Mouse (Mus musculus): Measurements from ENCODE around the gene Sdhc. TPM values are rescaled to one million over a fixed set of nuclear protein-coding genes. Genes with fewer than 3 reads are reported as not detected.

The Sdhc gene
- total and polyA plus RNA-seq, 3 experiments: 40.5 to 225 (median 158) TPM

DNA sequence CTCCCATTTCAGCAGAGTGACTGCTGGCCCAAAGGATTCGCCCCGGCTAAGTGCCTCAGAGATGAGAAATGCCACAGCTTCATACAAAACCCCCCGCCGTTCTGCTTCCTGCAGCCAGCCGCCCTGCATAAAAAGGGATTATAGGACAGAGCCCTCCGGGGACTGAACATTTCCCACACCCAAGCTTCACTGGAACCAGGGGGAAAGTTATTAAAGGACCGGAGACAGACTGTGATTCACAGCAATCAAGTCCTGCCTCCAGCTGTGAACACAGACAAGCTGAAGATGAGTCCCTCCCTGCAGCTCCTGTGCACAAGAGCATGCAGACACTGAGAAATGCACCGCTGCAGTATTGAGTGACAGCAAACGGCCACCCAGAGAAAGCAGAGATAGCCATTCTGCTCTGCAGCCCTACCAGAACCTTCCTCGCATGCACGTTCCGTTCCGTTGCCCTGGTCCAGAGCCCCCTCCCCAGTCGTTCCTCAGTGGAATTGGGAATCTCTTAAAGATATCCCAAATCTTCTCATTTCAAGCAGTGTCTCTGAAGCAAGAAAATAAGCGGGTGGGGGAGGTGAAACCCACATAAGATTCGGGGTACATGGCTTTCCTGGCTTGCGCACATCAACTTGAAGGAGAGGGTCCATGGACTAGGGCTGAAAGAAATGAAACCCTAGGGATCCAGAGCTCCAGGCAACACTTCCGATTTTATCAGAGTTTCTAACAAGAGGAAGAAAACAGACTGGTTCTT, 42.9 kb upstream of the Sdhc start:
- H3K27me3 ChIP-seq (ENCODE audit: insufficient read depth, low read length): peaks cover 37% of the 10 kb centered on the region
- TF ChIP-seq POLR2AphosphoS5 (IDR thresholded peaks at IDR 0.05; ENCODE audit: insufficient replicate concordance, low read depth, low read length): no peak
- TF ChIP-seq GATA2 (IDR thresholded peaks at IDR 0.05; ENCODE audit: borderline replicate concordance, low read depth, low read length): no peak
- TF ChIP-seq TAL1 (conservative IDR thresholded peaks at IDR 0.05; ENCODE audit: low read depth, low read length): no peak
- TF ChIP-seq GATA1 (IDR thresholded peaks at IDR 0.05; ENCODE audit: borderline replicate concordance, low read length): no peak
- TF ChIP-seq CTCF (IDR thresholded peaks at IDR 0.05; ENCODE audit: low read depth, low read length): no peak
- H3K4me3 ChIP-seq (ENCODE audit: low read depth, low read length): no peak overlapping the region
- ATAC-seq (ENCODE audit: extremely low read depth, insufficient number of reproducible peaks, low FRiP score, poor library complexity, severe bottlenecking) (no peak), DNase-seq (ENCODE audit: low spot score) (no peak)
- no peaks in the 10 kb centered on the region for H3K36me3 ChIP-seq (replicated peaks)
- H3K4me1 ChIP-seq (ENCODE audit: insufficient read depth, low read depth, low read length): peaks cover 4% of the 10 kb centered on the region; the same call in 1 of the 2 replicates
- no peaks in the 10 kb centered on the region for H3K9me3 ChIP-seq (replicated peaks)

DNA sequence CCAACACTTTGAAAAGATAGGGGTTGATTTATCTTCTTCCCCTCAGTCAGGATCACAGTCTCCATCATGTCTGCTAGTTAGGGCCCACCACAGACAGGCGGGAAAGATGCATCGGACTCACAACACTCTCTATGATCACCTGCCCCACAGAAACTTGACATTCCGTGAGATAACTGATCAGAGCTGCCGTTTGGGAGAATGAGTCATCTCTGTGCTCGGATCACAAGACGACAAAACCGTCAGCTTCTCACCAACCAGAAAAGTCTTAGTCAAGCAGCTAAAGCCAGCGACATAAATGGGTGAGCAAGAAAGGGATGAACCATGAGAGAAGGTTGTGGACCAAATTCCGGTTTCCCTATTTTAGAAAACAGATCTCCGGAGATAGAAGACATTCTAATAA, 41.9 kb upstream of the Sdhc start:
- Histone ChIP-seq H3K4me3 (ENCODE audit: low read depth, low read length) (no peak overlapping the region), H3K4me1 (ENCODE audit: insufficient read depth, low read depth, low read length) (peaks cover 4% of the 10 kb centered on the region; the same call in 1 of the 2 replicates), H3K36me3 (replicated peaks) (no peaks in the 10 kb centered on the region), H3K27me3 (ENCODE audit: insufficient read depth, low read length) (peaks cover 37% of the 10 kb centered on the region), H3K9me3 (replicated peaks) (no peaks in the 10 kb centered on the region)
- DNase-seq (ENCODE audit: low spot score): no peak
- TF ChIP-seq GATA1 (IDR thresholded peaks at IDR 0.05; ENCODE audit: borderline replicate concordance, low read length) (no peak), POLR2AphosphoS5 (IDR thresholded peaks at IDR 0.05; ENCODE audit: insufficient replicate concordance, low read depth, low read length) (no peak), TAL1 (conservative IDR thresholded peaks at IDR 0.05; ENCODE audit: low read depth, low read length) (no peak), CTCF (IDR thresholded peaks at IDR 0.05; ENCODE audit: low read depth, low read length) (no peak), GATA2 (IDR thresholded peaks at IDR 0.05; ENCODE audit: borderline replicate concordance, low read depth, low read length) (no peak)
- no peak for ATAC-seq (ENCODE audit: extremely low read depth, insufficient number of reproducible peaks, low FRiP score, poor library complexity, severe bottlenecking)

DNA sequence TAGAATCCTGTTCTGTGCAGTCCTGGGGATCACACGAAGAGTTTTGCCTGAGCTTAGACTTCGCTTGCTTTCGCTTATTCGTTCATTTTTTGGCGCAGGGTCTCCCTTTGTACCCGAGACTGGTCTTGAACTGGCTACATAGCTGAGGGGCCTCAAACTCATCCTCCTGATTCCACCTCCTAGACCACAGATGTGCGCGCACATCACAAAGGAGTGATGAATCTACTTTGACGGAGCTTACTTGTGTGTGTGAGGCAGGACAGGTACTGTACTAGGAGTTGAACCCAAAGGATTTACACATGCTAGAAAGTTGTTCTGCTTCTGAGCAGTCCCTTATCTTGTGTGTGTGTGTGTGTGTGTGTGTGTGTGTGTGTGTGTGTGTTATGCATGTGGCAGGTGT, 40.4 kb upstream of the Sdhc start:
- DNase-seq (ENCODE audit: low spot score) (no peak), ATAC-seq (ENCODE audit: extremely low read depth, insufficient number of reproducible peaks, low FRiP score, poor library complexity, severe bottlenecking) (no peak)
- H3K36me3 ChIP-seq (replicated peaks): no peaks in the 10 kb centered on the region
- H3K4me1 ChIP-seq (ENCODE audit: insufficient read depth, low read depth, low read length): peaks cover under 1% of the 10 kb centered on the region; the same call in 1 of the 2 replicates
- H3K9me3 ChIP-seq (replicated peaks): no peaks in the 10 kb centered on the region
- H3K27me3 ChIP-seq (ENCODE audit: insufficient read depth, low read length): peaks cover 33% of the 10 kb centered on the region
- TF ChIP-seq TAL1 (conservative IDR thresholded peaks at IDR 0.05; ENCODE audit: low read depth, low read length) (no peak), POLR2AphosphoS5 (IDR thresholded peaks at IDR 0.05; ENCODE audit: insufficient replicate concordance, low read depth, low read length) (no peak), GATA2 (IDR thresholded peaks at IDR 0.05; ENCODE audit: borderline replicate concordance, low read depth, low read length) (no peak), GATA1 (IDR thresholded peaks at IDR 0.05; ENCODE audit: borderline replicate concordance, low read length) (no peak), CTCF (IDR thresholded peaks at IDR 0.05; ENCODE audit: low read depth, low read length) (no peak)
- no peak overlapping the region for H3K4me3 ChIP-seq (ENCODE audit: low read depth, low read length)

DNA sequence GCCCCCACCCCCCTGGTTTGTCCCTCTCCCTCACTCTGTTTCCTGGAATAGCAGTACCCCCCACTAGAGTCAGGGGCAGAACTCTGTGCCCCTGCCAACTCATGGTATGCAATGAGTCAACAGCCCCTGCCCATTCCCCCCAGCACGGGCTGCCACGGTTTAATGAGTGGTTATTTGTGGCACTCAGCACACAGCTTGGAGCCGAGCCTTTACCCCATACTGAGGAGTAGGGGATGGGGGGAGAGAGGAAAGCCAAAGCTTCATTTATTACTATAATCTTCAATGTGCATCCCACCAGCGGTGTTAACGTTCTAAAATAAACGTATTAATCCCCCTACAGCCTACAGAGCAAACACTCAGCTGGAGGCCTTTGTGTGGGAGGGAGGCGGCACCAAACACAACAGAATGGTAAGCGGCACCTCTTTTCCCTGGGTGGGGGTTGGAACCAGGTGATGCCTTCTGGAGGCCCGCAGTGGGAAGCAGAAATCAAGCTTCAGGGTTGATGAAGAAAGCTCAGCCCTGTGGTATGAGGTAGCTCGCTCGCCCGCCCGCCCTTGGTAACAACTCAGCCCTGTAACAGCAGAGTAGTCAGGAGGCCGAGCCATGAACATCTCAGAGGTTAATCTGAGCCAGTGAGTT, 39.2 kb upstream of the Sdhc start:
- H3K4me3 ChIP-seq (ENCODE audit: low read depth, low read length): no peak overlapping the region
- ATAC-seq (ENCODE audit: extremely low read depth, insufficient number of reproducible peaks, low FRiP score, poor library complexity, severe bottlenecking): no peak
- H3K4me1 ChIP-seq (ENCODE audit: insufficient read depth, low read depth, low read length): no peaks in the 10 kb centered on the region
- no peaks in the 10 kb centered on the region for H3K36me3 ChIP-seq (replicated peaks)
- peaks cover 31% of the 10 kb centered on the region for H3K27me3 ChIP-seq (ENCODE audit: insufficient read depth, low read length)
- TF ChIP-seq GATA2 (IDR thresholded peaks at IDR 0.05; ENCODE audit: borderline replicate concordance, low read depth, low read length) (no peak), CTCF (IDR thresholded peaks at IDR 0.05; ENCODE audit: low read depth, low read length) (no peak), TAL1 (conservative IDR thresholded peaks at IDR 0.05; ENCODE audit: low read depth, low read length) (no peak), POLR2AphosphoS5 (IDR thresholded peaks at IDR 0.05; ENCODE audit: insufficient replicate concordance, low read depth, low read length) (no peak), GATA1 (IDR thresholded peaks at IDR 0.05; ENCODE audit: borderline replicate concordance, low read length) (no peak)
- DNase-seq (ENCODE audit: low spot score): no peak
- no peaks in the 10 kb centered on the region for H3K9me3 ChIP-seq (replicated peaks)

DNA sequence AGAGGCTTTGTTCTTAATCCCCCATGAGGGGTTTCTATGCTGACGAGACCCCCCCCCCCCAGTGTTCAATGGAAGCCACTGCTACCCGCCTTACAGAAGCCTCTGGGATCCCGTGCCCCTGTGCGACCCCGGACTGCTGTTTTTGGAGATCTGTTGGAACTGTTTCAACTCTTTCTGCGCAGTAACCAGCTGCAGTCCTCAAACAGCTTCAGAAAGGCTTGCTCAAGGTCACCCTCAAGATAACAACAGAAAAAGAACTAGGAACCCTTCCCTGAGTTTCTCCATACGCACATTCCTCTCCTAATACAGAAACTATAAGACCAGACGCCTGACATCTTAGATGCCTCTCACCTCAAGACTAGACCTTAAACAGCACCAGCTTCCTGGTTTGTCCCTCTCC, 38.6 kb upstream of the Sdhc start:
- Histone ChIP-seq H3K9me3 (replicated peaks) (no peaks in the 10 kb centered on the region), H3K36me3 (replicated peaks) (no peaks in the 10 kb centered on the region), H3K4me3 (ENCODE audit: low read depth, low read length) (no peak overlapping the region), H3K4me1 (ENCODE audit: insufficient read depth, low read depth, low read length) (no peaks in the 10 kb centered on the region), H3K27me3 (ENCODE audit: insufficient read depth, low read length) (peaks cover 26% of the 10 kb centered on the region)
- no peak for DNase-seq (ENCODE audit: low spot score)
- TF ChIP-seq GATA2 (IDR thresholded peaks at IDR 0.05; ENCODE audit: borderline replicate concordance, low read depth, low read length): no peak
- TF ChIP-seq CTCF (IDR thresholded peaks at IDR 0.05; ENCODE audit: low read depth, low read length): no peak
- TF ChIP-seq TAL1 (conservative IDR thresholded peaks at IDR 0.05; ENCODE audit: low read depth, low read length): no peak
- TF ChIP-seq POLR2AphosphoS5 (IDR thresholded peaks at IDR 0.05; ENCODE audit: insufficient replicate concordance, low read depth, low read length): no peak
- no peak for TF ChIP-seq GATA1 (IDR thresholded peaks at IDR 0.05; ENCODE audit: borderline replicate concordance, low read length)
- ATAC-seq (ENCODE audit: extremely low read depth, insufficient number of reproducible peaks, low FRiP score, poor library complexity, severe bottlenecking): no peak

Measured in G1E (cell line).